In the genomic region with DNA sequence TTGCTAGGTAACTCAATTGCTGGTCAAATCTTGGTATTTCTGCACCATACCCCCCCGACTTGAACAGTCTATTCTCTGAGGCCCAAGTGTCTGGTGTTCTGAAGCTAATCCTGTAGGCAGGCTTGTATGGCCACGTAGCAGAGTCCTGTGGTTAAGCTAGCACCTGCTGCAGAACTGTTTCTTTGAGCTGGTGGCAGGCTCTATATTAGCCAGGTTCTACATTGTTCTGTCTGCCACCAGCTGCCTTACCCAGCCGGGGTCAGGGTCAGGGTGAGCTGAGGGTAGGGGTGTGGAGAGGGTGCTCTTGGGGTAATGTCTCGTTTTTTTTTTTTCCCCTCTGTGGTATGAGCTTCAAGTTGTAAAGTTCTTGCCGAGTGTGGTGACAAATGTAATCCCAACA, we compare ENCODE assay signal across 21 mouse cellular contexts. TPM values are rescaled to one million over a fixed set of nuclear protein-coding genes. Genes with fewer than 3 reads are reported as not detected.
DNase-seq lines count a peak whose midpoint lies in the region; ATAC-seq and TF ChIP-seq lines count a peak whose summit lies in the region.
"Had no signal": no experiment of that assay in that cellular context is flagged by ENCODE, and none has a peak within 500 bp of the region (broad histone marks: within the 10 kb centered on the region; RNA-seq: fewer than 3 reads in every experiment).

No protein-coding gene starts in this region.

- peak overlapping the region; percentile 60 for H3K4me3 ChIP-seq in megakaryocyte, embryonic 14.5 days (replicated peaks)
- no peak overlapping the region for H3K4me3 ChIP-seq in thymus, adult 2 months (ENCODE audit: control insufficient read depth, insufficient read depth, low read length)
- H3K4me3 ChIP-seq in bone marrow, adult 2 months (replicated peaks; ENCODE audit: control insufficient read depth, low read depth, low read length), result no peak overlapping the region
- H3K4me3 ChIP-seq: embryonic facial prominence, embryonic 13.5 days; forebrain, embryonic 12.5 days; heart, adult 2 months; heart, embryonic 15.5 days; hindbrain, embryonic 15.5 days had no signal

- 7% methylated on average over 5 of the region's 5 CpGs for WGBS in thymus, adult 2 months
- WGBS in bone marrow, adult 2 months, result 26% methylated on average over 5 of the region's 5 CpGs

- peaks cover 84% of the 10 kb centered on the region for H3K36me3 ChIP-seq in megakaryocyte, embryonic 14.5 days (replicated peaks; ENCODE audit: low read length)
- no peaks in the 10 kb centered on the region for H3K36me3 ChIP-seq in thymus, adult 2 months (ENCODE audit: control insufficient read depth, insufficient read depth, low read length)
- H3K36me3 ChIP-seq: embryonic facial prominence, embryonic 13.5 days; forebrain, embryonic 12.5 days; G1E; heart, embryonic 15.5 days; hindbrain, embryonic 15.5 days had no signal

- TF ChIP-seq POLR2A in thymus, adult 2 months (IDR thresholded peaks at IDR 0.05; ENCODE audit: control insufficient read depth, extremely low read depth, insufficient read depth, low read length, poor library complexity), result no peak
- no peak for TF ChIP-seq POLR2A in bone marrow, adult 2 months (IDR thresholded peaks at IDR 0.05; ENCODE audit: borderline replicate concordance, control insufficient read depth, low read depth, low read length)

- H3K27me3 ChIP-seq in megakaryocyte, embryonic 14.5 days (replicated peaks), result no peaks in the 10 kb centered on the region
- no peaks in the 10 kb centered on the region for H3K27me3 ChIP-seq in thymus, adult 2 months (ENCODE audit: control insufficient read depth, insufficient read depth, low read length)
- H3K27me3 ChIP-seq: embryonic facial prominence, embryonic 13.5 days; forebrain, embryonic 12.5 days; heart, embryonic 15.5 days; hindbrain, embryonic 15.5 days had no signal

- H3K4me1 ChIP-seq in megakaryocyte, embryonic 14.5 days, result peaks cover 96% of the 10 kb centered on the region
- peaks cover 46% of the 10 kb centered on the region for H3K4me1 ChIP-seq in thymus, adult 2 months (replicated peaks; ENCODE audit: control insufficient read depth, insufficient read depth, low read length)
- H3K4me1 ChIP-seq in bone marrow, adult 2 months (ENCODE audit: control insufficient read depth, insufficient read depth, low read length), result peaks cover 22% of the 10 kb centered on the region
- H3K4me1 ChIP-seq: forebrain, embryonic 12.5 days; hindbrain, embryonic 15.5 days had no signal

- no peaks in the 10 kb centered on the region for H3K9me3 ChIP-seq in megakaryocyte, embryonic 14.5 days
- H3K9me3 ChIP-seq: embryonic facial prominence, embryonic 13.5 days; forebrain, embryonic 12.5 days; heart, embryonic 15.5 days; hindbrain, embryonic 15.5 days had no signal

- no peak for TF ChIP-seq CTCF in thymus, adult 2 months (IDR thresholded peaks at IDR 0.05; ENCODE audit: borderline replicate concordance, control insufficient read depth, extremely low read depth, insufficient read depth, low read length, poor library complexity)
- TF ChIP-seq CTCF in bone marrow, adult 2 months (IDR thresholded peaks at IDR 0.05; ENCODE audit: control insufficient read depth, insufficient read depth, low read length), result no peak

- DNase-seq in thymus, postnatal 14 days, result peak; percentile 26
- no peak for DNase-seq in thymus, adult 2 months
- peak; percentile 44 for DNase-seq in thymus, postnatal 4 days
- no peak for DNase-seq in cerebellum, postnatal 25 days
- DNase-seq: adrenal gland, adult 8-10 months; adrenal gland, postnatal 36 days; cerebellum, adult 11-12 months; cerebellum, adult 9-10 months; cerebellum, postnatal 36 days; forebrain, postnatal 0 days; gastrocnemius, postnatal 14 days; heart, adult 2 months; heart, postnatal 36 days had no signal

- no peak for ATAC-seq in megakaryocyte, adult 5-6 weeks (ENCODE audit: poor library complexity, severe bottlenecking)
- ATAC-seq: forebrain, postnatal 0 days had no signal

- H3K27ac ChIP-seq in thymus, adult 2 months (ENCODE audit: control insufficient read depth, insufficient read depth, low read length), result no peak overlapping the region
- peak overlapping the region; percentile 64; the same call in 1 of the 2 replicates for H3K27ac ChIP-seq in bone marrow, adult 2 months (ENCODE audit: control insufficient read depth, insufficient read depth, low read depth, low read length, poor library complexity)
- H3K27ac ChIP-seq: embryonic facial prominence, embryonic 13.5 days; forebrain, embryonic 12.5 days; heart, adult 2 months; heart, embryonic 15.5 days; hindbrain, embryonic 15.5 days had no signal

RNA-seq across cellular contexts. Expression of a gene that starts 31.1 kb away (rescaled TPM):
- polyA plus RNA-seq in megakaryocyte, embryonic 14.5 days (2012; ENCODE audit: insufficient read depth, low replicate concordance), result 36.0 and 76.6 TPM in 2 replicates
- total RNA-seq in megakaryocyte, adult 5-6 weeks (2015), result 104 and 105 TPM in 2 replicates
- 164 and 180 TPM in 2 replicates for total RNA-seq in megakaryocyte, adult 5-6 weeks (2017)
- polyA plus RNA-seq in thymus, adult 2 months (2012; rRNA removed), result 9.0 and 10.7 TPM in 2 replicates
- polyA plus RNA-seq in bone marrow, adult 2 months (2011; ENCODE audit: insufficient read depth, insufficient read length, low replicate concordance, missing spikeins), result 14.7 and 36.8 TPM in 2 replicates
- total RNA-seq: G1E had no signal
- polyA plus RNA-seq: G1E had no signal

Comparison
In these comparisons a context has a peak if more than half of its experiments do, and no peak if none do; other contexts are left out.
1. DNase-seq: peak in thymus, postnatal 14 days (single experiment) and thymus, postnatal 4 days (single experiment); none in thymus, adult 2 months (single experiment) and cerebellum, postnatal 25 days (0 of 2).